Mouse (Mus musculus): Measurements from ENCODE around the gene Gm17267.
"Not testable (repeated sequence)": the region's sequence is repeated elsewhere in the genome, so short reads cannot be mapped to it uniquely, and the experiment has no call there.

The Gm17267 gene

DNA sequence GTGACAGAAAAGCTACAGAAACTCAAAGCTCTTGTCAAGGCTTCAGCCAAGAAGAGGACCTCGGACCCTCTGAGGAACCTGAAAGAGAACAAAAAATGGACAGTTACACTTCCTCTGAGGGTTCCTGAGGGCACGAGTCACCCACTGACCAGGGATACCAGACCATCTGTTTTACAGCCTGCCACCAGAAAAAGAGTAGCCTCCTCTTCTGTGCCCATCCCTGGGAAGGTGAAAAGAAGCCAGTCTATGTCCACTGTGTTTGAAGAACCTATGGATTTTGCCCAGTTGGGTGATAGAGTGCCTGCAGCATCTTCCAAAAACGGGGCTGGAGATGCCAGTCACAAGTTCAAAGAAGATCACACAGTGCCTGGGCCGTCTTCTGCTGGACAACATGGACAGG is at the start of gene Gm17267:
Gene Gm17267 (plus strand): TSS at position 301 of the 400 bp plus-strand sequence.
- DNase-seq: not testable (repeated sequence)
